Mouse (Mus musculus) testis, adult 2 months (tissue): ENCODE data around the gene Spred3.

ENCODE experiments used
- CTCF ChIP-seq: fragments of 200-500 bp; IDR thresholded peaks from 2 replicates; pipeline ENCODE4 v1.5.1; 2012; ENCODE audit warnings: low read depth, mild to moderate bottlenecking, inconsistent platforms, low read length, moderate library complexity; ENCODE audit not compliant: control insufficient read depth, insufficient read depth, insufficient replicate concordance
- POLR2A ChIP-seq: fragments of 200-500 bp; IDR thresholded peaks from 2 replicates; pipeline ENCODE4 v1.6.1; 2012; ENCODE audit warnings: low read depth, mild to moderate bottlenecking, inconsistent platforms, low read length, moderate library complexity; ENCODE audit not compliant: control insufficient read depth

DNA sequence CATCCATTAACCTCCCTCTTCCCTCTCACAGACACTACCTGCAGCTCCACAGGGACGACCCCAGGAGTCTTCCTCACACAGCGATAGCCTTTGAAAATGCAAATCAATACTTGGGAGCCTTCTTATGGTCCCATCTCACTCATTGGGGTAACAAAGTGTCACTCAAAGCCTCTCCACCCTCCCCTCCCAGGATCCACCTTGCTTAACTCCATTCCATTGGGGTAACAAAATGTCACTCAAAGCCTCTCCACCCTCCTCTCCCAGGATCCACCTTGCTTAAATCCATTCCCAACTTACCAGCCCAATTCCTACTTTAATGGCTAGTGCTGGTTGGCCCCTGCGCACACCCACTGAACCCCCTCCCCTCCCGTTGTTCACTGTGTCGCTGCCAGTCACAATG is 11.9 kb downstream of the Spred3 start:
- TF ChIP-seq CTCF, result no peak
- TF ChIP-seq POLR2A, result no peak
